Mouse (Mus musculus) kidney, adult 2 months (tissue): Measurements from ENCODE around the gene Arhgap44. TPM values are rescaled to one million over a fixed set of nuclear protein-coding genes. Genes with fewer than 3 reads are reported as not detected.

Experiments used
- DNase-seq: peaks from one replicate; pipeline ENCODE4 v3.0.0; 2021
- H3K27ac ChIP-seq: fragments of 200-500 bp; 2 replicates; pipeline ENCODE4 v1.5.1; 2012; ENCODE audit warnings: low read depth, low read length, control low read depth, inconsistent platforms; ENCODE audit not compliant: insufficient read depth
- H3K27me3 ChIP-seq: fragments of 200-500 bp; replicated peaks from 2 replicates; pipeline ENCODE4 v1.6.1; 2012; ENCODE audit warnings: mild to moderate bottlenecking, moderate library complexity, low read length, inconsistent platforms; ENCODE audit not compliant: control insufficient read depth, insufficient read depth
- H3K36me3 ChIP-seq: fragments of 200-500 bp; 2 replicates; pipeline ENCODE4 v1.6.1; 2012; ENCODE audit warnings: mild to moderate bottlenecking, moderate library complexity, low read length, inconsistent platforms; ENCODE audit not compliant: control insufficient read depth, insufficient read depth
- H3K4me1 ChIP-seq: fragments of 200-500 bp; 2 replicates; pipeline ENCODE4 v1.6.1; 2011; ENCODE audit warnings: low read length; ENCODE audit not compliant: control insufficient read depth, insufficient read depth
- H3K4me3 ChIP-seq: fragments of 200-500 bp; 2 replicates; pipeline ENCODE4 v1.5.1; 2011; ENCODE audit warnings: mild to moderate bottlenecking, low read depth, low read length, control low read depth; ENCODE audit not compliant: insufficient read depth
- CTCF ChIP-seq: fragments of 200-500 bp; conservative IDR thresholded peaks from 2 replicates; pipeline ENCODE4 v1.5.1; 2011; ENCODE audit warnings: low read depth, mild to moderate bottlenecking, control low read depth, low read length, moderate library complexity, mixed read lengths; ENCODE audit not compliant: insufficient read depth, insufficient read length
- POLR2A ChIP-seq: fragments of 200-500 bp; IDR thresholded peaks from one replicate; pipeline ENCODE4 v1.6.1; 2011; ENCODE audit warnings: low read depth, low read length, control low read depth
- WGBS: fragments of 180-500 bp; shearing (Covaris S2); methylation state at CpG from one replicate; pipeline ENCODE4 v1.1.7; 2018; 5-methylcytosine and 5-hydroxymethylcytosine counted together
- polyA plus RNA-seq: library from polyadenylated mRNA; depleted of rRNA; stranded (reverse); fragments of >200 nt; gene quantifications from 2 replicates; pipeline ENCODE4 v1.2.3, GENCODE M21; 2012; rRNA removed

Gene Arhgap44
- polyA plus RNA-seq, 1 experiment = 6.7 TPM

DNA sequence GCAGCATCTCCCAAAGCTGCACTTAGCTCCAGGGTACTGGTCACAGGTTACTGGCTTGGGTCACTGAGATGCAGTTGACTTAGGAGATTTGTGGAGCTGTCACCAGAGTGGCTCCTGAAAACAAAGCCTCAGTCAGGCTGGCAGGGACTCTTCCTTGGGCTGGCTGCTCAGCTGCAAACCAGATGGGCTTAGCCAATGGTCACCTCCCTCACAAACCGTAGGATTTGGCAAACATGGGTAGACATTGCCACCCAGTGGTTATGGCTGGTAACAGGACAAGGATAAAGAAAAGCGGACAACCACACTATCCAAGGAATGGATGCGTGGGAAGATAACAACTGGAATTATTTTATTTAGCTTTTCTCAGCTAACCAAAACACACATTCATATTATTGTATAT is 194.3 kb downstream of the Arhgap44 start:
- no peak for TF ChIP-seq POLR2A
- peak; percentile 80 for TF ChIP-seq CTCF
- WGBS = 10% methylated on average over 3 of the region's 3 CpGs
- no peak overlapping the region for H3K27ac ChIP-seq
- H3K27me3 ChIP-seq = no peaks in the 10 kb centered on the region
- peak; percentile 54 for DNase-seq
- no peak overlapping the region for H3K4me3 ChIP-seq
- H3K36me3 ChIP-seq = no peaks in the 10 kb centered on the region
- no peaks in the 10 kb centered on the region for H3K4me1 ChIP-seq

DNA sequence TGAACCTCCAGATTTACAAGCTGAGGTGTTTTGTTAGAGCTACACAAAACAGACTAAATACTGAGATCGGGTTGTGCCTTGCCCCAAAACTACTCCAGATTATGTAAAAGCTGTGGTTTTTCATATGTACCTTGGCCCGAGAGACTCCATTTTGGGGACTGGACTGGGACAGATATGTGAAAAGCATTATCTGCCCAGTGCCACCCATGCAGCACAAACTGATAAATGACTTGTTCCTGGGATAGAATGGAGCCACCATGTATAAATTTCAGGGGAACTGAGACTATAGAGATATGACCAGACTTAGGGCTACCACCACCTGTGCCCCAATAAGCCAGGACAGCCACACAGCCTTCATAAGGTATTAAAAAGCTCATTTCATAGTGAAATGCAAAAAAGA is 200.1 kb downstream of the Arhgap44 start:
- no peaks in the 10 kb centered on the region for H3K27me3 ChIP-seq
- H3K27ac ChIP-seq = no peak overlapping the region
- DNase-seq = no peak
- H3K4me1 ChIP-seq = no peaks in the 10 kb centered on the region
- 91% methylated on average over 2 of the region's 2 CpGs for WGBS
- no peak overlapping the region for H3K4me3 ChIP-seq
- no peaks in the 10 kb centered on the region for H3K36me3 ChIP-seq
- TF ChIP-seq CTCF (no peak), POLR2A (no peak)

DNA sequence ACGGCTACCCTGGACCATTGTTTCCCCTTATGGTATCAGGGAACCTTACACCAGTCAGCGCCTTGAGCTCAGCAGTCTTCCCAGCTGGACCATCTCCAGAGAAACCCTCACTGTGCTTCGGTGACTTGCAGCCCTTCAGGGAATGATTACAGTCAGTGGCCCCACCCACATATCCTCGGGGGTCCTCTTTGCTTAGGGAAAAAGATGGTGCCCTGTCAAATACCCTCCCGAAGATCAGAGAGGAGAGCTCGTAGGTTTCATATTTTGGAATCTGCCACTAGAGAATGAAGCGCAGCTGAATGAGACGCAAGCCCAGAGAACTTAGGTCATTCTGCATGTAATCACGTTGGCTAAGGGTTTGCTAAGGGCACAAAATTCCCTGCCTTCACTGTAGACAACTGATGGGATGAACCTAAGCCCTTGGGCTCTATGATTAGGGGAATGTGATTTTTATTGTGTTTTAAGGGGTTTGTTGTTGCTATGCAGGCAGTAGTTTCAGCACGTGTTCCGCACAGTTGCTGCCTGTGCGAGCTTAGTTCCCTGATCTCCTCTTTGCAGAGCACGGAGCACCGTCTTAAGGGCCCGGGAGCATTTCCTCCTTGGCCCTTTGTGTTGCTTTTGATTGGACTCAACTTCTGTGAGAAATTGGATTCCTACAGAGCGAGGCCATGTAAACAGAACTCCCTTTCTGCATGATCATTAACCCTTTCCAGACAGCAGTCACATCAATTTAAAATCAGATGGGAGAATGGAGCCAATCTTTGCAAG is 205.6 kb downstream of the Arhgap44 start:
- TF ChIP-seq POLR2A = no peak
- no peak for TF ChIP-seq CTCF
- no peak overlapping the region for H3K27ac ChIP-seq
- no peak overlapping the region for H3K4me3 ChIP-seq
- no peaks in the 10 kb centered on the region for H3K4me1 ChIP-seq
- H3K27me3 ChIP-seq = no peaks in the 10 kb centered on the region
- WGBS = 12% methylated on average over 16 of the region's 16 CpGs
- no peak for DNase-seq
- no peaks in the 10 kb centered on the region for H3K36me3 ChIP-seq

Other genes with a start within 250 kb of the Arhgap44 start
- 16.5 and 20.9 TPM in 2 replicates for gene Elac2, start 183.9 kb downstream of the Arhgap44 start, polyA plus RNA-seq
- gene 1700086D15Rik, start 3.1 kb downstream of the Arhgap44 start, polyA plus RNA-seq = 0.09 and 0.11 TPM in 2 replicates
- gene Myocd, start 107.0 kb upstream of the Arhgap44 start, polyA plus RNA-seq = 0.34 and 1.2 TPM in 2 replicates